Mouse (Mus musculus): ENCODE data around the gene Rhobtb3.

DNA sequence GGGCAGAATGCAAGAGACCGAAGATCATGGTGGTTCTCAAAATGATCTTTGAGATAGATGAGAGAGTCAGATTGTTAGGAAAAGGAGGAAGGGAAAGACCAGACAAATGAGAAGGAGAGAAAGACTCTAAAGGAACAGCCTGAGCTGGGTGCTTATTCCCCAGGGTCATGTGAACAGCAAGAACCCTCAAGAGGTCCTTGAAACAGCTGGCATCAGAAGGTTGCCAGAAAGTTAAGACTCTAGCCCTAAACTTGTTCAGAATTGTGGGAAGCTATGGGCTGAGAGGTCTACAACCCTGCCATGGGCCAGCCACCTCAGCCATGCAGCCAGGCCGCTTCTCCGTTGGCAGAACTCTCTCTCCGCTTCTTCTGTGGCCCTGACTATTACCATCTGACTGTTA is 105.2 kb downstream of the Rhobtb3 start:
- no peak for TF ChIP-seq CTCF (IDR thresholded peaks at IDR 0.05; ENCODE audit: borderline replicate concordance, control insufficient read depth, extremely low read depth, insufficient read depth, low read length, poor library complexity)
- no peak for TF ChIP-seq POLR2A (IDR thresholded peaks at IDR 0.05; ENCODE audit: control insufficient read depth, extremely low read depth, insufficient read depth, low read length, poor library complexity)

Measured in thymus, adult 2 months (tissue).